Mouse (Mus musculus): ENCODE results near the gene Lcn12.

GRCm38 (mm10) chr2:25505860-25506259, 12.1 kb upstream of the Lcn12 start:
- no peak for TF ChIP-seq CTCF (IDR thresholded peaks at IDR 0.05; ENCODE audit: extremely low read depth, insufficient read depth, low read length)
- TF ChIP-seq POLR2A (IDR thresholded peaks at IDR 0.05; ENCODE audit: extremely low read depth, insufficient read depth, low read length), result no peak

Data from cortical plate, adult 2 months (tissue).